Mouse (Mus musculus) liver, embryonic 14.5 days (tissue): ENCODE data around the gene Hist1h2bb.
A peak's percentile ranks its signal among the peaks of the same experiment; 100 is the strongest.

Experiments used
- CTCF ChIP-seq: IDR thresholded peaks from 2 replicates; pipeline ENCODE4 v1.5.1; 2016; ENCODE audit warnings: antibody characterized with exemption, low read depth, control low read depth
- EP300 ChIP-seq: IDR thresholded peaks from 2 replicates; pipeline ENCODE4 v1.6.1; 2016; ENCODE audit warnings: antibody characterized with exemption, low read depth

GRCm38 (mm10) chr13:23757211-23757773 lies 10.8 kb downstream of the Hist1h2bb start:
- TF ChIP-seq CTCF: no peak
- peak; percentile 40; the same call in 1 of the 2 replicates for TF ChIP-seq EP300
